Mouse (Mus musculus) thymus, postnatal 0 days (tissue): ENCODE measurements around the gene Nr2f1. TPM values are rescaled to one million over a fixed set of nuclear protein-coding genes. Genes with fewer than 3 reads are reported as not detected.

Experiments
- polyA plus RNA-seq: library from polyadenylated mRNA; unstranded; fragments of >200 nt; fragmentation: Nextera tagmentation; extraction: Ambion mirVana; gene quantifications from 2 replicates; pipeline ENCODE4 v1.2.1, GENCODE M21; 2015

The Nr2f1 gene
- polyA plus RNA-seq, 1 experiment from 2014 or later = 1.5 TPM

Other genes with a start within 250 kb of the Nr2f1 start
- gene Pou5f2, start 174.9 kb downstream of the Nr2f1 start, polyA plus RNA-seq = 1.1 and 2.2 TPM in 2 replicates